Mouse (Mus musculus) lung, postnatal 0 days (tissue): Measurements from ENCODE around the gene Rheb. TPM values are rescaled to one million over a fixed set of nuclear protein-coding genes. Genes with fewer than 3 reads are reported as not detected.

Experiments
- ATAC-seq: fragments of 200-750 bp; cut with Nextera tagmentation; 2 replicates; pipeline ENCODE4 v1.8.0; 2017; ENCODE audit warnings: moderate library complexity
- DNase-seq: peaks from one replicate; pipeline ENCODE4 v3.0.0-alpha.2; 2016; ENCODE audit warnings: low spot score
- H3K27ac ChIP-seq: fragments of 300-500 bp; sonication (generic); 2 replicates; pipeline ENCODE4 v1.5.1; 2014; ENCODE audit warnings: antibody characterized with exemption, mild to moderate bottlenecking, low read length, mixed read lengths
- H3K27me3 ChIP-seq: fragments of 300-500 bp; sonication (generic); replicated peaks from 2 replicates; pipeline ENCODE4 v1.6.1; 2014; ENCODE audit warnings: low read length, mixed read lengths; ENCODE audit not compliant: insufficient read depth
- H3K36me3 ChIP-seq: fragments of 300-500 bp; sonication (generic); 2 replicates; pipeline ENCODE4 v1.6.1; 2014; ENCODE audit warnings: low read length, mixed read lengths; ENCODE audit not compliant: insufficient read depth
- H3K4me1 ChIP-seq: fragments of 300-500 bp; sonication (generic); 2 replicates; pipeline ENCODE4 v1.6.1; 2014; ENCODE audit warnings: antibody characterized with exemption, low read depth, low read length, mixed read lengths; ENCODE audit not compliant: insufficient read depth
- H3K4me2 ChIP-seq: fragments of 300-500 bp; sonication (generic); replicated peaks from 2 replicates; pipeline ENCODE4 v1.6.1; 2014; ENCODE audit warnings: low read depth, mild to moderate bottlenecking, low read length, moderate library complexity, mixed read lengths
- H3K4me3 ChIP-seq: fragments of 300-500 bp; sonication (generic); 2 replicates; pipeline ENCODE4 v1.5.1; 2014; ENCODE audit warnings: low read depth, low read length
- H3K9ac ChIP-seq: fragments of 300-500 bp; sonication (generic); replicated peaks from 2 replicates; pipeline ENCODE4 v1.6.1; 2014; ENCODE audit warnings: low read depth, mild to moderate bottlenecking
- H3K9me3 ChIP-seq: fragments of 300-500 bp; sonication (generic); 2 replicates; pipeline ENCODE4 v1.6.1; 2016; ENCODE audit warnings: low read length, mixed read lengths
- CTCF ChIP-seq: IDR thresholded peaks from 2 replicates; pipeline ENCODE4 v1.5.1; 2016; ENCODE audit warnings: antibody characterized with exemption, mild to moderate bottlenecking
- EP300 ChIP-seq: IDR thresholded peaks from 2 replicates; pipeline ENCODE4 v1.6.1; 2016; ENCODE audit warnings: antibody characterized with exemption, mild to moderate bottlenecking, control low read depth
- WGBS: fragments of 180-500 bp; shearing (Covaris S2); extraction: QIAGEN DNeasy Blood & Tissue Kit; methylation state at CpG from one replicate; pipeline ENCODE4 v1.1.7; 2014; 5-methylcytosine and 5-hydroxymethylcytosine counted together
- polyA plus RNA-seq: library from polyadenylated mRNA; unstranded; fragments of >200 nt; fragmentation: Nextera tagmentation; extraction: Ambion mirVana; gene quantifications from 2 replicates; pipeline ENCODE4 v1.2.1, GENCODE M21; 2015

The Rheb gene
- polyA plus RNA-seq, 1 experiment from 2014 or later: 180 TPM

- DNase-seq: no peak
- Histone ChIP-seq H3K4me1 (no peaks in the 10 kb centered on the region), H3K27me3 (no peaks in the 10 kb centered on the region), H3K4me2 (no peak overlapping the region), H3K27ac (no peak overlapping the region), H3K9me3 (no peaks in the 10 kb centered on the region), H3K4me3 (no peak overlapping the region), H3K9ac (no peak overlapping the region), H3K36me3 (peaks cover 26% of the 10 kb centered on the region; the same call in 1 of the 2 replicates)
- no peak for TF ChIP-seq EP300
- TF ChIP-seq CTCF: no peak
- WGBS: 48% methylated on average over 6 of the region's 6 CpGs
- ATAC-seq: no peak
These were observed 40.4 kb downstream of the Rheb start for GRCm38 (mm10) chr5:24801841-24802624.

GRCm38 (mm10) chr5:24800416-24800815 lies 42.0 kb downstream of the Rheb start:
- Histone ChIP-seq H3K4me3 (no peak overlapping the region), H3K4me1 (no peaks in the 10 kb centered on the region), H3K9me3 (no peaks in the 10 kb centered on the region), H3K36me3 (peaks cover 11% of the 10 kb centered on the region; the same call in 1 of the 2 replicates), H3K27ac (no peak overlapping the region), H3K27me3 (no peaks in the 10 kb centered on the region), H3K9ac (no peak overlapping the region), H3K4me2 (no peak overlapping the region)
- TF ChIP-seq CTCF (peak; percentile 69), EP300 (no peak)
- peak; percentile 22 for DNase-seq
- ATAC-seq: peak; percentile 47; the same call in 1 of the 2 replicates

GRCm38 (mm10) chr5:24798639-24799038 lies 43.8 kb downstream of the Rheb start:
- H3K4me1 ChIP-seq: no peaks in the 10 kb centered on the region
- no peaks in the 10 kb centered on the region for H3K9me3 ChIP-seq
- H3K4me2 ChIP-seq: no peak overlapping the region
- no peak overlapping the region for H3K27ac ChIP-seq
- no peak for TF ChIP-seq EP300
- TF ChIP-seq CTCF: no peak
- DNase-seq (no peak), ATAC-seq (no peak)
- 0 out of 2 replicates have a peak, but pooled peaks cover 3% of the 10 kb centered on the region for H3K36me3 ChIP-seq
- H3K27me3 ChIP-seq: no peaks in the 10 kb centered on the region
- WGBS: 59% methylated on average over 10 of the region's 10 CpGs
- no peak overlapping the region for H3K9ac ChIP-seq
- H3K4me3 ChIP-seq: no peak overlapping the region

GRCm38 (mm10) chr5:24797858-24798257 lies 44.6 kb downstream of the Rheb start:
- 38% methylated on average over 7 of the region's 7 CpGs for WGBS
- H3K4me2 ChIP-seq: no peak overlapping the region
- H3K4me1 ChIP-seq: no peaks in the 10 kb centered on the region
- ATAC-seq (no peak), DNase-seq (no peak)
- no peaks in the 10 kb centered on the region for H3K9me3 ChIP-seq
- no peak overlapping the region for H3K9ac ChIP-seq
- no peaks in the 10 kb centered on the region for H3K27me3 ChIP-seq
- H3K36me3 ChIP-seq: no peaks in the 10 kb centered on the region
- H3K27ac ChIP-seq: no peak overlapping the region
- TF ChIP-seq EP300: no peak
- TF ChIP-seq CTCF: no peak
- H3K4me3 ChIP-seq: no peak overlapping the region

- ATAC-seq: no peak
- no peak for DNase-seq
These were observed 49.5 kb downstream of the Rheb start for GRCm38 (mm10) chr5:24792961-24793360.

GRCm38 (mm10) chr5:24782957-24783356 lies 59.5 kb downstream of the Rheb start:
- no peaks in the 10 kb centered on the region for H3K4me1 ChIP-seq
- H3K9me3 ChIP-seq: no peaks in the 10 kb centered on the region
- 80% methylated on average over 4 of the region's 4 CpGs for WGBS
- TF ChIP-seq CTCF (no peak), EP300 (no peak)
- H3K27ac ChIP-seq: no peak overlapping the region
- H3K27me3 ChIP-seq: no peaks in the 10 kb centered on the region
- H3K4me3 ChIP-seq: no peak overlapping the region
- no peak overlapping the region for H3K4me2 ChIP-seq
- no peak overlapping the region for H3K9ac ChIP-seq
- DNase-seq (no peak), ATAC-seq (no peak)
- H3K36me3 ChIP-seq: no peaks in the 10 kb centered on the region

More at GRCm38 (mm10) chr5:24792961-24793360, 49.5 kb downstream of the Rheb start:
- TF ChIP-seq CTCF (no peak), EP300 (no peak)
- Histone ChIP-seq H3K4me1 (no peaks in the 10 kb centered on the region), H3K27ac (no peak overlapping the region), H3K4me2 (no peak overlapping the region), H3K9me3 (no peaks in the 10 kb centered on the region), H3K4me3 (no peak overlapping the region), H3K27me3 (no peaks in the 10 kb centered on the region), H3K9ac (no peak overlapping the region), H3K36me3 (no peaks in the 10 kb centered on the region)
- 61% methylated on average over 7 of the region's 7 CpGs for whole genome bisulfite sequencing
